Mouse (Mus musculus) small intestine, adult 2 months (tissue): Measurements from ENCODE around the gene Rasa3.

ENCODE experiments used
- CTCF ChIP-seq: fragments of 200-500 bp; IDR thresholded peaks from 2 replicates; pipeline ENCODE4 v1.5.1; 2012; ENCODE audit warnings: low read depth, mild to moderate bottlenecking, control low read depth, inconsistent platforms, low read length, moderate library complexity, mixed read lengths; ENCODE audit not compliant: insufficient replicate concordance, insufficient read length; ENCODE audit errors: extremely low read depth
- POLR2A ChIP-seq: fragments of 200-500 bp; IDR thresholded peaks from 2 replicates; pipeline ENCODE4 v1.6.1; 2012; ENCODE audit warnings: low read depth, mild to moderate bottlenecking, control low read depth, inconsistent platforms, low read length, moderate library complexity

DNA sequence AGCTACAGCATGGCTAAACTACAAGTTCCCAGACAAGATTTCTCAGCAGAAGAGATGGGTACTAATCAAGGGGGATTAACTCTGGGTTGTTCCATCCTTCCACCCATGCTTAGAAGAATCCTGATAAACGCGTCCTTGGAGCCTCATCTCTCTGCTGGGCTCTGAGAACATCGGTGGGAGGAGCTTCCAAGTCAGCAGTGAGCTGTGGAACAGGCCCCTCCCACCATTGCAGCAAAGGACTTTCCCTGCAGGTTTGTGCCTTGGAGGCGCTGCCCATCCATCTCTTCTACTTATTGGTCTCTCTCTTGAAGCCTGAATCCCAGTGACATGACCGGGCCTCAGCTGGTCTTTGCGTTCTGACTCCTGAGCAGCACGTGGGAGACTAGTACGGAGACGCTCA lies 36.2 kb downstream of the Rasa3 start:
- TF ChIP-seq CTCF = no peak
- TF ChIP-seq POLR2A = no peak
